Mouse (Mus musculus): ENCODE results near the gene Mbtps2. TPM values are rescaled to one million over a fixed set of nuclear protein-coding genes. Genes with fewer than 3 reads are reported as not detected.

Gene Mbtps2
- total and polyA plus RNA-seq, 3 experiments, result 7.0 to 209 (median 31.8) TPM

DNA sequence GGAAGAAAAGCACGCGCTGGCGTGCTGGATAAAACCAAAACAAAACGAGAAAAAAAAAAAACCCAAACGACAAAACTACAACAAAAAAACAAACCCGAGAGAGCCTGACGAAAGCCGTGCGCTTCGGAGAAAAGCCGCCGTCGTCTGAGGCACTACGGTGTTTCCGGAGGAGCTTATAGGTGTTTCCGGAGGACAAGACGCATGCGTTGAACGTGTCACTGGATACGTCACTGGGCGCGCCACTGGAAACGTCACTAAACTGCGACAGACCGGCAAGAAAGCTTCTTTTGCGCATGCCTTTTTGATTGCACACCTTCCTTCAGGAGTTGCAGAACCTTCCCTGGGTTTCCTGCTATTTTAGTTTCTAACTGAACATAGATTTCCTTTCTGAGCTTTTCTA, 29.7 kb downstream of the Mbtps2 start, which contains the start of gene Yy2:
TSS of gene Yy2 (minus strand) at position 146 of the 400 bp plus-strand sequence.
- Histone ChIP-seq H3K4me1 (ENCODE audit: control insufficient read depth in 1 of 2, insufficient read depth in 2 of 2, low read length in 2 of 2) (no peaks in the 10 kb centered on the region), H3K4me3 (ENCODE audit: control insufficient read depth in 1 of 2, insufficient read depth in 1 of 2, low read depth in 2 of 2, low read length in 2 of 2) (no peak within 1 kb of the TSS), H3K36me3 (ENCODE audit: control insufficient read depth in 1 of 2, insufficient read depth in 2 of 2, low read length in 2 of 2) (peaks cover 0 to 6% of the 10 kb centered on the region in 2 experiments; a peak in 3 of 4 replicates), H3K79me2 (ENCODE audit: control insufficient read depth, insufficient read depth, low read length, poor library complexity) (no peaks in the 10 kb centered on the region), H3K27ac (ENCODE audit: control insufficient read depth, low read depth, low read length) (no peak within 1 kb of the TSS), H3K27me3 (ENCODE audit: control insufficient read depth in 1 of 2, insufficient read depth in 2 of 2, low read length in 2 of 2) (no peaks in the 10 kb centered on the region), H3K9ac (ENCODE audit: control insufficient read depth, low read depth, low read length, poor library complexity, severe bottlenecking) (no peak within 1 kb of the TSS), H3K9me3 (replicated peaks; ENCODE audit: insufficient read depth, low read length) (no peaks in the 10 kb centered on the region)
- no peak for DNase-seq (ENCODE audit: low read depth, low spot score)
- TF ChIP-seq GABPA (IDR thresholded peaks at IDR 0.05; ENCODE audit: low read depth, low read length) (no peak), BHLHE40 (IDR thresholded peaks at IDR 0.05; ENCODE audit: borderline replicate concordance, low read depth, low read length) (no peak), TAL1 (IDR thresholded peaks at IDR 0.05; ENCODE audit: low read length) (no peak), TCF12 (IDR thresholded peaks at IDR 0.05; ENCODE audit: low read depth, low read length) (no peak), ELF1 (IDR thresholded peaks at IDR 0.05; ENCODE audit: low read depth, low read length) (no peak), USF2 (IDR thresholded peaks at IDR 0.05; ENCODE audit: borderline replicate concordance in 1 of 2, insufficient read depth in 1 of 2, low read depth in 1 of 2, low read length in 2 of 2) (no peak), ETS1 (IDR thresholded peaks at IDR 0.05; ENCODE audit: low read depth, low read length) (no peak), KAT2A (conservative IDR thresholded peaks at IDR 0.05; ENCODE audit: low read depth, low read length) (no peak), POLR2AphosphoS2 (IDR thresholded peaks at IDR 0.05; ENCODE audit: low read length) (no peak), CTCF (IDR thresholded peaks at IDR 0.05 in 2 of 3, conservative IDR thresholded peaks at IDR 0.05 in 1 of 3; ENCODE audit: control insufficient read depth in 1 of 3, insufficient read depth in 1 of 3, low read depth in 2 of 3, low read length in 3 of 3, poor library complexity in 1 of 3, severe bottlenecking in 1 of 3) (no peak), RAD21 (IDR thresholded peaks at IDR 0.05; ENCODE audit: low read depth, low read length) (no peak), HCFC1 (IDR thresholded peaks at IDR 0.05; ENCODE audit: low read depth, low read length) (no peak), ZC3H11A (IDR thresholded peaks at IDR 0.05; ENCODE audit: low read depth, low read length) (no peak), MEF2A (IDR thresholded peaks at IDR 0.05; ENCODE audit: extremely low read depth, insufficient replicate concordance, low read depth, low read length, poor library complexity, severe bottlenecking) (no peak), MXI1 (IDR thresholded peaks at IDR 0.05; ENCODE audit: low read depth, low read length) (no peak), TBP (IDR thresholded peaks at IDR 0.05; ENCODE audit: low read depth, low read length) (no peak), CHD1 (IDR thresholded peaks at IDR 0.05; ENCODE audit: low read depth, low read length) (no peak), ZMIZ1 (IDR thresholded peaks at IDR 0.05; ENCODE audit: low read depth, low read length) (no peak), JUND (IDR thresholded peaks at IDR 0.05; ENCODE audit: low read depth, low read length) (no peak)

DNA sequence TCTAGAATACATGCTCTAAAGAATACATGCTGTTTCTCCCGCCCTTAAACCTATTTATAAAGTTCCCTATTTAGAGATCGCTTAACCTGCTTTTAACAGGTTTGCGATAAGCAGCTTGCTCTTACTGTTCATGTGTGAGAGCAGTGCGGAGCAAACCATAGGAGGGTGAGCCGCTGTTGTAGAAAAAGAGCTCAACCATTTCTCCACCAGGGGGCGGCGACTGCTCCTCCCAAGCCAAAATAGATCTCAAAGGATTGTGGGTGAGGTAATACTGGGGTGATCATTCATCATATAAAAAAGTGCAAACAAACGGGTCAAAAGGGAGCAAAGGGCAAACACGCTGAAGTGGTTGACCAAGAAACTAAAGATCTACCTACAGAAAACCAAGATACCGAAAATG, 34.7 kb downstream of the Mbtps2 start:
- Histone ChIP-seq H3K9ac (ENCODE audit: control insufficient read depth, low read depth, low read length, poor library complexity, severe bottlenecking) (no peak overlapping the region), H3K4me1 (ENCODE audit: control insufficient read depth in 1 of 2, insufficient read depth in 2 of 2, low read length in 2 of 2) (no peaks in the 10 kb centered on the region), H3K79me2 (ENCODE audit: control insufficient read depth, insufficient read depth, low read length, poor library complexity) (no peaks in the 10 kb centered on the region), H3K27me3 (ENCODE audit: control insufficient read depth in 1 of 2, insufficient read depth in 2 of 2, low read length in 2 of 2) (no peaks in the 10 kb centered on the region), H3K36me3 (ENCODE audit: control insufficient read depth in 1 of 2, insufficient read depth in 2 of 2, low read length in 2 of 2) (no peaks in the 10 kb centered on the region; a peak in 1 of 4 replicates), H3K9me3 (replicated peaks; ENCODE audit: insufficient read depth, low read length) (no peaks in the 10 kb centered on the region), H3K27ac (ENCODE audit: control insufficient read depth, low read depth, low read length) (no peak overlapping the region), H3K4me3 (ENCODE audit: control insufficient read depth in 1 of 2, insufficient read depth in 1 of 2, low read depth in 2 of 2, low read length in 2 of 2) (no peak overlapping the region)
- DNase-seq (ENCODE audit: low read depth, low spot score), result peak; percentile 45
- TF ChIP-seq RAD21 (IDR thresholded peaks at IDR 0.05; ENCODE audit: low read depth, low read length) (peak; percentile 23; the same call in 1 of the 2 replicates), TAL1 (IDR thresholded peaks at IDR 0.05; ENCODE audit: low read length) (no peak), SIN3A (IDR thresholded peaks at IDR 0.05; ENCODE audit: low read length) (no peak), POLR2AphosphoS2 (IDR thresholded peaks at IDR 0.05; ENCODE audit: low read length) (no peak), CTCF (IDR thresholded peaks at IDR 0.05 in 2 of 3, conservative IDR thresholded peaks at IDR 0.05 in 1 of 3; ENCODE audit: control insufficient read depth in 1 of 3, insufficient read depth in 1 of 3, low read depth in 2 of 3, low read length in 3 of 3, poor library complexity in 1 of 3, severe bottlenecking in 1 of 3) (peak; percentile 43 to 66 (median 59)), TCF12 (IDR thresholded peaks at IDR 0.05; ENCODE audit: low read depth, low read length) (no peak), SMC3 (IDR thresholded peaks at IDR 0.05; ENCODE audit: low read depth, low read length) (peak; percentile 61), UBTF (IDR thresholded peaks at IDR 0.05; ENCODE audit: borderline replicate concordance, insufficient read depth, low read depth, low read length) (no peak), RCOR1 (IDR thresholded peaks at IDR 0.05; ENCODE audit: low read depth, low read length) (no peak)
